11 mouse cellular contexts compared by ENCODE assay signal in the genomic region with DNA sequence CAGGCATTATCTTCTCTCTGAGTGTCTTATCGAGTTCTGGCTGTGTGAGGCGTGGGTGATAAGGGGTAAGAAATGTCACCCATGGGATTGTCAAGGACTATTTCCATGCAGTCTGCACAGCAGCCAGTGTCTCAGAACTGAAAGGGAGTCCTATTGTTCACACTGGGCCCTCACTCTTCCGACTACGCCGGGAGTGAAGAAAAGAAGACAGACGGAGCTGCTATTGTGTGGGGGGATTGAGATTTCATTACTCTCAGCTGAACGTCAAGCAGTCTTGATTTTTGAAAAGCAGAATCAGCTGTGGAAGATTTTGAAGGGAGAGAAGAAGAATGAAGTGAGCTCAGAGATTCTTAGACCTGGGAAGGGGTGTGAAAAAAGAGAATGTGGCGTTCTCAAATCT.
DNase-seq lines count a peak whose midpoint lies in the region; ATAC-seq lines count a peak whose summit lies in the region.
"Had no signal": no experiment of that assay in that cellular context is flagged by ENCODE, and none has a peak within 500 bp of the region (broad histone marks: within the 10 kb centered on the region; RNA-seq: fewer than 3 reads in every experiment).

No protein-coding gene starts in this region.

- intact Hi-C loops in heart, postnatal 36 days (cut with DNase I) = loop anchor here (10.0 kb wide), 1 partner anchor 421 kb away; no protein-coding TSS in a partner anchor

- WGBS in heart, embryonic 15.5 days = 29% methylated on average over 8 of the region's 8 CpGs
- 31% methylated on average over 8 of the region's 8 CpGs for WGBS in hindbrain, embryonic 10.5 days
- WGBS in midbrain, embryonic 16.5 days = 12% methylated on average over 8 of the region's 8 CpGs

- H3K9me3 ChIP-seq in heart, embryonic 15.5 days (replicated peaks) = no peaks in the 10 kb centered on the region
- H3K9me3 ChIP-seq in hindbrain, embryonic 10.5 days = no peaks in the 10 kb centered on the region
- no peaks in the 10 kb centered on the region for H3K9me3 ChIP-seq in midbrain, embryonic 16.5 days (replicated peaks; ENCODE audit: control insufficient read depth, low read length, poor library complexity, severe bottlenecking)
- H3K9me3 ChIP-seq: liver, embryonic 13.5 days had no signal

- H3K36me3 ChIP-seq in heart, embryonic 15.5 days = no peaks in the 10 kb centered on the region
- H3K36me3 ChIP-seq in hindbrain, embryonic 10.5 days = no peaks in the 10 kb centered on the region
- no peaks in the 10 kb centered on the region for H3K36me3 ChIP-seq in midbrain, embryonic 16.5 days (ENCODE audit: control insufficient read depth, insufficient read depth, low read length)
- H3K36me3 ChIP-seq: liver, embryonic 13.5 days had no signal

- DNase-seq in heart, postnatal 36 days = no peak
- peak; percentile 58 for DNase-seq in embryo, embryonic 10.5 days (ENCODE audit: low spot score)
- peak; percentile 45 for DNase-seq in hindbrain, embryonic 10.5 days (ENCODE audit: low spot score)
- no peak for DNase-seq in Muller cell, postnatal 12 days (ENCODE audit: inconsistent ontology term)
- DNase-seq in cerebellum, adult 9-11 months = no peak
- no peak for DNase-seq in right cerebral cortex, postnatal 25 days
- DNase-seq: kidney, postnatal 10 days; liver, embryonic 13.5 days had no signal

- ATAC-seq in heart, embryonic 15.5 days (replicated peaks; ENCODE audit: insufficient number of reproducible peaks, insufficient read depth, low FRiP score, low read depth) = no peak
- ATAC-seq in midbrain, embryonic 16.5 days = peak; percentile 60; the same call in 1 of the 2 replicates
- ATAC-seq: CD4-positive, CD25-positive, alpha-beta regulatory T cell, adult 4 months had no signal

- no peaks in the 10 kb centered on the region for H3K27me3 ChIP-seq in heart, embryonic 15.5 days
- no peaks in the 10 kb centered on the region for H3K27me3 ChIP-seq in hindbrain, embryonic 10.5 days (ENCODE audit: insufficient read depth, poor library complexity, severe bottlenecking)
- H3K27me3 ChIP-seq in midbrain, embryonic 16.5 days (ENCODE audit: control insufficient read depth, insufficient read depth, low read depth, low read length) = no peaks in the 10 kb centered on the region

- no peak overlapping the region for H3K9ac ChIP-seq in heart, embryonic 15.5 days
- H3K9ac ChIP-seq in midbrain, embryonic 16.5 days (ENCODE audit: low read depth, low read length) = no peak overlapping the region
- H3K9ac ChIP-seq: liver, embryonic 13.5 days had no signal

- no peak overlapping the region for H3K4me3 ChIP-seq in heart, embryonic 15.5 days
- H3K4me3 ChIP-seq in hindbrain, embryonic 10.5 days = no peak overlapping the region
- H3K4me3 ChIP-seq in midbrain, embryonic 16.5 days (ENCODE audit: low read depth, low read length) = no peak overlapping the region
- H3K4me3 ChIP-seq: liver, embryonic 13.5 days had no signal

- H3K4me2 ChIP-seq in heart, embryonic 15.5 days = peak overlapping the region; percentile 6; the same call in 1 of the 2 replicates
- H3K4me2 ChIP-seq in midbrain, embryonic 16.5 days (ENCODE audit: low read length) = no peak overlapping the region
- H3K4me2 ChIP-seq: liver, embryonic 13.5 days had no signal

- peak overlapping the region; percentile 68 for H3K27ac ChIP-seq in heart, embryonic 15.5 days
- H3K27ac ChIP-seq in hindbrain, embryonic 10.5 days = peak overlapping the region; percentile 84
- H3K27ac ChIP-seq in midbrain, embryonic 16.5 days (ENCODE audit: low read length) = 0 out of 2 replicates have a peak overlapping the region, but pooled peaks have one; percentile 18
- H3K27ac ChIP-seq: liver, embryonic 13.5 days had no signal

- peaks cover 49% of the 10 kb centered on the region for H3K4me1 ChIP-seq in heart, embryonic 15.5 days (replicated peaks)
- H3K4me1 ChIP-seq in hindbrain, embryonic 10.5 days (replicated peaks) = peaks cover 59% of the 10 kb centered on the region
- H3K4me1 ChIP-seq in midbrain, embryonic 16.5 days (ENCODE audit: control insufficient read depth, insufficient read depth, low read length) = peaks cover 11% of the 10 kb centered on the region

Comparison
In these comparisons a context has a peak if more than half of its experiments do, and no peak if none do; other contexts are left out.
1. H3K27ac ChIP-seq: peak in every context shown above with its lines; median percentile 84 in hindbrain, embryonic 10.5 days; 68 in heart, embryonic 15.5 days; 18 in midbrain, embryonic 16.5 days.
2. DNase-seq: peak in embryo, embryonic 10.5 days (single experiment) and hindbrain, embryonic 10.5 days (single experiment); none in heart, postnatal 36 days (0 of 2), Muller cell, postnatal 12 days (single experiment), cerebellum, adult 9-11 months (single experiment) and right cerebral cortex, postnatal 25 days (single experiment).